Mouse (Mus musculus) thymus, adult 2 months (tissue): ENCODE data around the gene Smg9. TPM values are rescaled to one million over a fixed set of nuclear protein-coding genes. Genes with fewer than 3 reads are reported as not detected.

Experiments used
- DNase-seq: peaks from one replicate; pipeline ENCODE4 v3.0.0; 2021
- H3K27ac ChIP-seq: fragments of 200-500 bp; 2 replicates; pipeline ENCODE4 v1.5.1; 2012; ENCODE audit warnings: low read length, control low read depth; ENCODE audit not compliant: control insufficient read depth, insufficient read depth
- H3K27me3 ChIP-seq: fragments of 200-500 bp; 2 replicates; pipeline ENCODE4 v1.6.1; 2012; ENCODE audit warnings: mild to moderate bottlenecking, low read length, moderate library complexity, mixed read lengths; ENCODE audit not compliant: control insufficient read depth, insufficient read depth
- H3K36me3 ChIP-seq: fragments of 200-500 bp; 2 replicates; pipeline ENCODE4 v1.6.1; 2012; ENCODE audit warnings: mild to moderate bottlenecking, low read length, moderate library complexity; ENCODE audit not compliant: control insufficient read depth, insufficient read depth
- H3K4me1 ChIP-seq: fragments of 200-500 bp; replicated peaks from 2 replicates; pipeline ENCODE4 v1.6.1; 2012; ENCODE audit warnings: low read length; ENCODE audit not compliant: control insufficient read depth, insufficient read depth
- H3K4me3 ChIP-seq: fragments of 200-500 bp; 2 replicates; pipeline ENCODE4 v1.5.1; 2012; ENCODE audit warnings: mild to moderate bottlenecking, low read length, control low read depth, moderate library complexity; ENCODE audit not compliant: control insufficient read depth, insufficient read depth
- CTCF ChIP-seq: fragments of 200-500 bp; IDR thresholded peaks from 2 replicates; pipeline ENCODE4 v1.5.1; 2012; ENCODE audit warnings: mild to moderate bottlenecking, control low read depth, low read length, moderate library complexity, borderline replicate concordance; ENCODE audit not compliant: control insufficient read depth, poor library complexity, insufficient read depth; ENCODE audit errors: extremely low read depth
- POLR2A ChIP-seq: fragments of 200-500 bp; IDR thresholded peaks from 2 replicates; pipeline ENCODE4 v1.6.1; 2012; ENCODE audit warnings: mild to moderate bottlenecking, low read length, control low read depth, moderate library complexity; ENCODE audit not compliant: control insufficient read depth, poor library complexity, insufficient read depth; ENCODE audit errors: extremely low read depth
- WGBS: fragments of 180-500 bp; shearing (Covaris S2); methylation state at CpG from one replicate; pipeline ENCODE4 v1.1.7; 2018; 5-methylcytosine and 5-hydroxymethylcytosine counted together
- polyA plus RNA-seq: library from polyadenylated mRNA; depleted of rRNA; stranded (reverse); fragments of >200 nt; gene quantifications from 2 replicates; pipeline ENCODE4 v1.2.3, GENCODE M21; 2012; rRNA removed

Smg9 gene
- polyA plus RNA-seq, 1 experiment, result 168 TPM

- DNase-seq, result no peak
- no peak for TF ChIP-seq POLR2A
- TF ChIP-seq CTCF, result no peak
- 95% methylated on average over 7 of the region's 7 CpGs for WGBS
Observed at GRCm38 (mm10) chr7:24470356-24470755, 70.9 kb downstream of the Smg9 start.

More at GRCm38 (mm10) chr7:24470356-24470755, 70.9 kb downstream of the Smg9 start:
- H3K4me3 ChIP-seq, result no peak overlapping the region
- H3K27ac ChIP-seq, result no peak overlapping the region
- H3K4me1 ChIP-seq, result peaks cover 21% of the 10 kb centered on the region
- no peaks in the 10 kb centered on the region for H3K36me3 ChIP-seq
- no peaks in the 10 kb centered on the region for H3K27me3 ChIP-seq

Other genes starting within 250 kb of the Smg9 start
- 0.34 and 0.40 TPM in 2 replicates for gene Zfp114, start 224.6 kb upstream of the Smg9 start, polyA plus RNA-seq
- 0.89 and 1.1 TPM in 2 replicates for gene Zfp111, start 188.2 kb upstream of the Smg9 start, polyA plus RNA-seq
- 2.3 and 2.6 TPM in 2 replicates for gene Zfp109, start 162.1 kb upstream of the Smg9 start, polyA plus RNA-seq
- 0.34 and 0.43 TPM in 2 replicates for gene Zfp108, start 144.8 kb upstream of the Smg9 start, polyA plus RNA-seq
- gene Zfp93, start 129.2 kb upstream of the Smg9 start, polyA plus RNA-seq, result 1.2 and 1.7 TPM in 2 replicates
- 16.1 and 22.6 TPM in 2 replicates for gene Zfp61, start 98.4 kb upstream of the Smg9 start, polyA plus RNA-seq
- 6.2 and 6.8 TPM in 2 replicates for gene Zfp94, start 83.0 kb upstream of the Smg9 start, polyA plus RNA-seq
- 0.12 TPM in 1 of 2 replicates, not detected in the other for gene Tescl, start 65.7 kb upstream of the Smg9 start, polyA plus RNA-seq
- gene Lypd5, start 50.4 kb upstream of the Smg9 start, polyA plus RNA-seq, result 0.85 and 1.00 TPM in 2 replicates
- gene Kcnn4, start 29.4 kb upstream of the Smg9 start, polyA plus RNA-seq, result 402 and 429 TPM in 2 replicates
- gene Irgc1, start 52.7 kb downstream of the Smg9 start, polyA plus RNA-seq, result 0.97 and 3.0 TPM in 2 replicates
- 7.0 and 9.5 TPM in 2 replicates for gene Plaur, start 62.9 kb downstream of the Smg9 start, polyA plus RNA-seq
- 6.4 and 7.1 TPM in 2 replicates for gene Cadm4, start 82.4 kb downstream of the Smg9 start, polyA plus RNA-seq
- gene Zfp428, start 107.4 kb downstream of the Smg9 start, polyA plus RNA-seq, result 14.4 and 18.7 TPM in 2 replicates
- gene AC161166.1, start 112.8 kb downstream of the Smg9 start, polyA plus RNA-seq, result 0.08 TPM in 1 of 2 replicates, not detected in the other
- gene Irgq, start 131.1 kb downstream of the Smg9 start, polyA plus RNA-seq, result 34.7 and 36.6 TPM in 2 replicates
- 3.6 and 5.4 TPM in 2 replicates for gene Pinlyp, start 146.5 kb downstream of the Smg9 start, polyA plus RNA-seq
- 115 and 116 TPM in 2 replicates for gene Xrcc1, start 146.7 kb downstream of the Smg9 start, polyA plus RNA-seq
- 43.3 and 45.9 TPM in 2 replicates for gene Ethe1, start 187.9 kb downstream of the Smg9 start, polyA plus RNA-seq
- 0.24 and 0.98 TPM in 2 replicates for gene Zfp575, start 188.0 kb downstream of the Smg9 start, polyA plus RNA-seq
- 10.7 and 11.5 TPM in 2 replicates for gene Phldb3, start 211.1 kb downstream of the Smg9 start, polyA plus RNA-seq
- gene Lypd3, start 236.9 kb downstream of the Smg9 start, polyA plus RNA-seq, result 4.2 and 4.7 TPM in 2 replicates